Mouse (Mus musculus): ENCODE measurements around the gene Ntn3.

Gene Ntn3

GRCm38 (mm10) chr17:24209043-24209915, at the start of gene Ntn3:
Gene Ntn3 (minus strand): TSS chr17:24209531.
- peak; percentile 73 for DNase-seq (ENCODE audit: low read depth, low spot score)

- no peak for DNase-seq (ENCODE audit: low read depth, low spot score)
These were observed 49.6 kb upstream of the Ntn3 start for GRCm38 (mm10) chr17:24258981-24259380.

GRCm38 (mm10) chr17:24252329-24252728, 43.0 kb upstream of the Ntn3 start:
- DNase-seq (ENCODE audit: low read depth, low spot score), result no peak

- peak; percentile 96 for DNase-seq (ENCODE audit: low read depth, low spot score)
These were observed 42.2 kb upstream of the Ntn3 start, which contains the start of gene Ccnf for GRCm38 (mm10) chr17:24251320-24252069. Gene Ccnf (minus strand): TSS chr17:24251484.

- DNase-seq (ENCODE audit: low read depth, low spot score), result no peak
These were observed 41.6 kb upstream of the Ntn3 start for GRCm38 (mm10) chr17:24250988-24251319.

GRCm38 (mm10) chr17:24248641-24249040, 39.3 kb upstream of the Ntn3 start:
- DNase-seq (ENCODE audit: low read depth, low spot score), result no peak

- DNase-seq (ENCODE audit: low read depth, low spot score), result no peak
These were observed 34.7 kb upstream of the Ntn3 start for GRCm38 (mm10) chr17:24244061-24244460.

GRCm38 (mm10) chr17:24243311-24243969, 34.1 kb upstream of the Ntn3 start:
- no peak for DNase-seq (ENCODE audit: low read depth, low spot score)

GRCm38 (mm10) chr17:24236921-24237320, 27.6 kb upstream of the Ntn3 start:
- no peak for DNase-seq (ENCODE audit: low read depth, low spot score)

GRCm38 (mm10) chr17:24236479-24236878, 27.1 kb upstream of the Ntn3 start:
- no peak for DNase-seq (ENCODE audit: low read depth, low spot score)

- no peak for DNase-seq (ENCODE audit: low read depth, low spot score)
These were observed 18.6 kb upstream of the Ntn3 start for GRCm38 (mm10) chr17:24227941-24228340.

GRCm38 (mm10) chr17:24226721-24227120, 17.4 kb upstream of the Ntn3 start:
- DNase-seq (ENCODE audit: low read depth, low spot score), result no peak

- DNase-seq (ENCODE audit: low read depth, low spot score), result no peak
These were observed 16.5 kb upstream of the Ntn3 start for GRCm38 (mm10) chr17:24225851-24226250.

- no peak for DNase-seq (ENCODE audit: low read depth, low spot score)
These were observed 15.4 kb upstream of the Ntn3 start for GRCm38 (mm10) chr17:24224741-24225140.

GRCm38 (mm10) chr17:24223513-24223912, 14.2 kb upstream of the Ntn3 start:
- DNase-seq (ENCODE audit: low read depth, low spot score), result no peak

GRCm38 (mm10) chr17:24222653-24223052, 13.3 kb upstream of the Ntn3 start:
- DNase-seq (ENCODE audit: low read depth, low spot score), result no peak

- DNase-seq (ENCODE audit: low read depth, low spot score), result peak; percentile 88
These were observed 11.4 kb upstream of the Ntn3 start, which contains the start of gene Tedc2 for GRCm38 (mm10) chr17:24220435-24221411. Gene Tedc2 (minus strand): TSS chr17:24220851.

- no peak for DNase-seq (ENCODE audit: low read depth, low spot score)
These were observed 7.5 kb upstream of the Ntn3 start for GRCm38 (mm10) chr17:24216836-24217235.

GRCm38 (mm10) chr17:24213186-24213585, 3.9 kb upstream of the Ntn3 start:
- DNase-seq (ENCODE audit: low read depth, low spot score), result no peak

GRCm38 (mm10) chr17:24212441-24213018, 3.2 kb upstream of the Ntn3 start:
- DNase-seq (ENCODE audit: low read depth, low spot score), result no peak

All from embryo, embryonic 11.5 days (tissue).